Mouse (Mus musculus) heart, postnatal 10 days (tissue): ENCODE results near the gene Slc39a12. TPM values are rescaled to one million over a fixed set of nuclear protein-coding genes. Genes with fewer than 3 reads are reported as not detected.

Experiments used
- total RNA-seq, 2 experiments: library from RNA; stranded (reverse); gene quantifications; 2 replicates each; pipeline ENCODE4 v1.2.3; 2021

The Slc39a12 gene
- total RNA-seq, 2 experiments from 2014 or later = not detected

Other genes starting within 250 kb of the Slc39a12 start
- gene Tmem236, start 213.8 kb upstream of the Slc39a12 start, total RNA-seq = not detected
- 10 to 100 TPM; 15.8 to 19.7 TPM for gene Mrc1, start 158.9 kb upstream of the Slc39a12 start, total RNA-seq
- 10 to 100 TPM; 60.1 to 74.8 TPM for gene Cacnb2, start 214.8 kb downstream of the Slc39a12 start, total RNA-seq